Mouse (Mus musculus) ES-E14 (cell line): ENCODE measurements around the gene Ube2l3.

Experiments used
- CHD2 ChIP-seq: IDR thresholded peaks from 2 replicates; pipeline ENCODE4 v1.6.1; 2014; ENCODE audit warnings: mild to moderate bottlenecking, low read depth, low read length, inconsistent platforms
- ZNF384 ChIP-seq: IDR thresholded peaks from 2 replicates; pipeline ENCODE4 v1.6.1; 2012; ENCODE audit warnings: low read depth, low read length, inconsistent platforms

GRCm38 (mm10) chr16:17247727-17248126 lies 45.3 kb upstream of the Ube2l3 start:
- TF ChIP-seq CHD2 (no peak), ZNF384 (no peak)
